Mouse (Mus musculus): Measurements from ENCODE around the gene Dus1l.
"Not testable (repeated sequence)": the region's sequence is repeated elsewhere in the genome, so short reads cannot be mapped to it uniquely, and the experiment has no call there.

The Dus1l gene

DNA sequence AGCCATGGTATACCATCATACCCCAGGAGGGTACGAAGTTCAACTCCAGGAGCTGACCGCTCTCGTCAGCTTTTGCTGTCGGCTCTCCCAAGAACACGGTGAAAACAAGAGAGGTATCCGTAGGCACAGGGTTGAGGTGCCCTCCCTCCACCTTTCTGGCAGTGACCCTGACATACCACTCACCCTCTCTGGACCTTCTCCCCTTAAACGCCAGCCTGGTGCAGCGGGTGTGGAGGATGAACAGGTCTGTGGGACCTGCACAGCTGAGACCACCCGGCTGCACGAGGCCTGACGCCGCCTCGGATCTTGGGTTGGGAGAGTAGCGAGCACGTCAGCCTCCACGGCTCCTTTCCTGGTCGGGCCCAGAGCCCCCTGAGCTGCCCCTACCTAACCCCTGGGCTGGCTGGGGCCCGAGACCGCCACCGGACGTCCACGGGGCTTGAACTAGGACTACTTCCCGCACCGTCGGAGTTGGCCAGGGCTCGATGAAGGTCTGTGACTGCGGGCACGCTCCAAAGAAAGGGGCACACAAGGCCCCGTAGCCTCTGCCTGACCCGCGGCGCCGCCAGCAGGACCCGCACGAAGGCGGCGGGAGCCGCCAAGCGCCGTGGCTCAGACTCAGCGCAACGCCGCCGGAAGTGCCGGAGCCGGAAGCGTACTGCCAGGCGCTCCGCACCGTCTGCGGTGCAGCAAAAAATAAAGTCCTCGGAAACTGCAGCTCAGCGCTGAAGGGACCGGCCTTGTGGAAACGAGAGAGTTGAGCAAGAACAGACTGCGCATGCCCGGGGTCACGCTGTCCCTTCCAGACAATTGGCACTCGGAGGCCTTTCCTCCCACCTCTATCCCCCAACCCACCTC is at the start of gene Dus1l:
TSS of gene Dus1l (minus strand) at position 648 of the 858 bp plus-strand sequence.
- in situ Hi-C loops (cut with MseI, MboI), result no loop called here

DNA sequence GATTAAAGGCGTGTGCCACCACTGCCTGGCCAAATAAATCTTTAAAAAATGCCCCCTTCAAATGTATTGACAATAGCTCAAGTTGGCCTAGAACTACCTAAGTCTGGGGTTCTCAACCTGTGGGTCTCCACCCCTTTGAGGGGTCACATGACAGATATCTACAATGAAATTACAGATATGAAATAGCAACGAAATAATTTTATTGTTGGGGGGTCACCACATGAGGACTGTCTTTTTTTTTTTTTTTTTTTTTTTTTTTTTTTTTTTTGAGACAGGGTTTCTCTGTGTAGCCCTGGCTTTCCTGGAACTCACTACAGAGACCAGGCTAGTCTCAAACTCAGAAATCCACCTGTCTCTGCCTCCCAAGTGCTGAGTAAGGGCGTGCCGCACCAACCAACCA is 48.1 kb upstream of the Dus1l start:
- in situ Hi-C loops (cut with MseI, MboI), result no loop called here

DNA sequence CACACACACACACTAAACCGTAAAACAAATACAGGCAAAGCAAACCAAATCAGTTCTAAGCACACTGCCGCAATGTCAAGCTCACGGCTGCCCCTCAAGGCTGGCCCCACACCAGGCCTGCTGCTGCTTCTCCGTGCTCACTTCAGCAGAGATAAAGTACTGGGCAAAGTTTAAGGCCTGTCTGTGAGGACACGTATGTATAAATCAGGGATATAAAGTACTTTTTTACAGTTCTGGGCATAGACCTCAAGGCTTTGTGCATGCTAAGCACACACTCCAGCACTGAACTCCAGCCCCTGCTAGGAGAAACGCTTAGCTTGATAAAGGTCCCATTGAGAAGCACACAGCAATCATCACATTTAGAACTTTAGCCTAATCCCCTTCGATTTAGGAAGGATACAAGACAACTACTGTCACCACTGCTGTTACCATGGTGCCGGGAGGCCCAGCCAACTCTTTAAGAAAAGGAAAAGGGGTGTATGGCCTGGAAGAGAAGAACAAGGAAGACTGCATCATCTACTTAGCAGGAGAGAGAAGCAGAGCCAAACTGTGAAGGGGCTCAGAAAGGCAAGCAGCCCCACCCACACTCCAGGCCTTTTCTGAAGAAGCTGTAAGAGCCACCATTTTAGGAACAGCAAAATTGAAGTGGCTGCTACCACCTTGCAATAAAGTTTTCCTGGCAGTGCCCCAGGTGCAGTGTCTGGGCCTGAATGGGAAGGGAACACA is 37.5 kb upstream of the Dus1l start:
- in situ Hi-C loops (cut with MseI, MboI), result no loop called here

DNA sequence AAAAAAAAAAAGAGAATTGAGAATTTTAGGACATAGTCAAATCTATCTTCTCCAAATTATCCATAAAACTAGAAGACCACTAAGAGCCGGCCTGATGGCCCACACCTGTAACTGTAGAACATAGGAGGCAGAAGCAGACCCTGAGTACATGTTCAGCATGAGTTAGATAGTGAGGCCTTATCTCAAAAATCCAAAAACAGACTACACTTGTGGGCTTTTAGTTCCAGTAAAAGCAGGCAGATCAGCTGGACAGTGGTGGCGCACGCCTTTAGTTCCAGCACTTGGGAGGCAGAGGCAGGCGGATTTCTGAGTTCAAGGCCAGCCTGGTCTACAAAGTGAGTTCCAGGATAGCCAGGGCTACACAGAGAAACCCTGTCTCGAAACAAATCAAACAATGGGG is 36.8 kb upstream of the Dus1l start:
- in situ Hi-C loops (cut with MseI, MboI), result not testable (repeated sequence)

DNA sequence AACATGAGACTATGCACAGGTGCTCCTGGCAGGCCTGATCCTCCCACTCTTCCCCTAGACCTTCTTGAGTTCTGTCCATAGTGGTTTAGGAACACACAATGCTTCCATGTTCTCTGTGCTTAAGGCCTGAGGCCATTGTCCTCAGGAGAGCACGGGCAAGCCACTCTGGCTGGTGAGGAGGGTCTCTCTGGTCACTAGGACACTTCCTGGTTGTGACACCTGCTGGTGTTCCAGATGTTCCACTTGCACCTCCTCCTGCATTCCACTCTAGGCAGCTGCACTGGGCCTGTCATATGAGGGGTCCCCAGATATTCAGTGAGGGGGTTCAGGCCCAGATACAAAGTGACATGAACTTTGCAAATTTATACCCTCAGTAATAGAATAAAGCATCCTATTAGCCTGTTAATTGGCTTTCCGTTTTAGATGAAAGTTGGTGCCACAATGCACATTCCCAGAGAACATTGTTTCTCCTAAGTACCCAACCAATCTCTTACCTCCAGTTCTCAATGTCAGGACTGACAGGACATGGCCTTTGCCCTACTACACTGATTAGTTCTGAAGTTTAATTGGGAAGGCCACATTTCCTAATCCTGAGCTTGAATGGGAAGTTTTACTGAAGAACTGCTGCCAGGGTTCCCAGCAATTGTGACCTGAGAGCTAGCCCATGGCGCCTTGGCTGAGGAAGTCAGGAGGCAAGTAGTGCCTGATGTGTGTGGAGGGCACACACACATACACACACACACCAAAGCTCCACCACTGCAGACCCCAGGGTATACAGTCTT is 35.6 kb upstream of the Dus1l start:
- in situ Hi-C loops (cut with MseI, MboI), result no loop called here

DNA sequence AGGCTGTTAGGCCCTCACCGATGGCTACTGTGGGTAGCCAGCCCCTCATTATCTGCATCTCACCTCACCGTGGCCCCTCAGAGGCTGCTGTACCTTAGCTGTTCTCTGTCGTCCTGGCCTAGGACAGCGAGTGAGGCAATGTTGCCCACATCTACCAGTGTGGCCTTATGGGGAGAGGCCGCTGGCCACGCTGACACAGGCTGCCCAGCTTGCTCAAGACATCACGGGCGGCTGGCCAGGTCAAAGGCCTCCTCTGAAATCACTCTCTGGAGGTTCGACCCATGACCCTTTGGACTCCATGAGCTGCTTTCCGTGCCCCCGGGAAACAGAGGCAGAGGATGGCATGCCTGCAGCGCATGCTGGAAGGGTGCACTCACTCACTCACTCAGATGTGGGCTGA is 34.5 kb upstream of the Dus1l start:
- in situ Hi-C loops (cut with MseI, MboI), result no loop called here

DNA sequence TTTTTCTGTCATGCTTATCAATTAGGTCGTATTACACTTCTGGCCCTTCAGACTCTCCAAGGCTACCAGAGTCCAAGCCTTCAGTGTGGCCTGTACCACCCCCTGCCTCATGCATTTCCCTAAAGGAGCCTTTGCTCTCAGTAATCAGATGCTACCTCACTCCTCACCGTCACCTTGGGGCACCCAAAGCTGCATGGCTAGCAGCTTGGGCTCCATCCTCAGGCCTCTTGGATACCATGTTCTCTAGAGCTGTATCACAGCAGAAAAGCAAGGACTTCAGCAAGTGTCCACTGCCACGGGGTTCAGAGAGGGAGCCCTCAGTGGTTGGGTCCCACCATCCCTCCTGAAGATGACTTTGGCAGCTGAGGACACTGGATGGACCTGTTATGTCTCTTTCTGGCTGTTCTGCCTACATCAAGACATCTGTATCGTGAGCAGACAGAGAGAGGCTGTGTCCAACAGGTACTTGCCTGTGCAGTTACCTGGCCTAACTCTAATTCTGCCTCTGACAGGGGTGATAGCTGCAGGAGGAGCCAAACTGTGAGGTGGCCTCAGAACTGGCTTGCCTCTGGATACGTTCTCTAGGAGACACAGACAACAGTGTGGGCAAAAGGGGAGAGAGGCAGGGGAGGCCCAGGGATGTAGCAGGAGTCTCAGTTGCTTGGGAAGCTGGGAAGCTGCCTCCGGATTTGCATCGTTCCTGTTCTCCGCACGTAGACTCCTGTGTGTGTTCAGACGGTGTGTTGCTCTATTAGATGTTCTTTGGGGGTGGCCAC is 33.7 kb upstream of the Dus1l start:
- in situ Hi-C loops (cut with MseI, MboI), result no loop called here

DNA sequence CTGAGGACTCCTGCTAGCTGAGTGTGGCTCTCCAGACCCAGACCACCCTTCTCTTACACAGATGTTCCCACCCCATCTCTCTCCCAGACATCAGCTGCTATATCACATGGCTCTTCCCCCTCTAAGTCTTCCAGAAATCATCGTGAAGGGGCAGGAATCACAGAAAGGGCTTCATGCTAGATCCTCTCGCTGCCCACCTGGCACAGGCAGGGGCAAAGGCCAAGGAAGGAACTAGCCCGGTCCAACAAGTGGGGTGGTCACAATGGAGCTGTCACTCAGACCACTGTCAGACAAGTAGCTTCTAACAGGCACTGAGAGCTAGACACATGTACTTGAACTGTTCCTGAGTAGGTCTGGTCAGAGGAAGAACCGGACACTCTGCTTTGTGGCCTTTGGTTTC is 32.2 kb upstream of the Dus1l start:
- in situ Hi-C loops (cut with MseI, MboI), result no loop called here

DNA sequence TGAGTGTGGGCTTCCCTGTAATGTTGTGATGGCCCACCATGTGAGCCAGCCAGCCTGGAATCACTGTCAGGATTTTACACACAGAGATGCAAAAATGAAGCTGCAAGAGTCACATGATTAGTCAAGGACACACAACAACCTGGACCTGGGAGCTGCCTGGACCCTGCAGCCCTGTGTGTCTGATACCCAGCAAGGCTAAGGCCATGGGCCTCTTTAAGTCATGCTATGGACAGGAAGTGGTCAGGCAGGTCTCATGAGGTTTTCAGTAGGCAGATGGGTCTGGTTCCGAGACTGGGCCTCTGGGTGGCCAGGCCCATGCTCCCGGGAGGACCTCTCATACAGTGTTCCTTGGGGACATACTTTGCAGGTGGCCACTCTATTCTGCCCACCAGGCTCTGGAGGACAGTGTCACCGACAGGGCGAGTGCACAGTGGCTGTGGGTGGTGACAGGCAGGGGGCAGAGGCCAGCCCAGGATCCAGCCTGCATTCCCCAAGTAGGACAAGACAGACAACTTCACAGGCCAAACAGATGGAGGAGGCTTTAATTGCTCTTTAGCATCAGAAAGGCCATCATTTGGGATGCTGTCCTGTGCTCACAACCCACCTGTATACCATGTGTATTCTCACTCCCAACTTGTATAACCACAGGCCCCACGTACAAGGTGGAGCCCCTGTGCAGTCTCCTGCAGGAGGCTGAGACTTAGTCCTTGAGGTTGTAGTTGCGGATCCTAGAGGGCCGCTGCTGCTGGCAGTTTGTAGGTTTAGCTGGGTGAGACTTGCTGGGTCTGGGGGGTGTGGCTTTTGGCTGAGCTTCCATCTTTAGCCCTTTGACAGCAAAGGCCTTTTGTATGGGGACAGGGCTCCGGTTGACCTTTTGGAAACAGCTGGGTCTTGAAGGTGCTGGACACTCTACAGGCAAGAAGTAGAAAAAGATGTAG is 30.1 kb upstream of the Dus1l start:
- in situ Hi-C loops (cut with MseI, MboI), result no loop called here

DNA sequence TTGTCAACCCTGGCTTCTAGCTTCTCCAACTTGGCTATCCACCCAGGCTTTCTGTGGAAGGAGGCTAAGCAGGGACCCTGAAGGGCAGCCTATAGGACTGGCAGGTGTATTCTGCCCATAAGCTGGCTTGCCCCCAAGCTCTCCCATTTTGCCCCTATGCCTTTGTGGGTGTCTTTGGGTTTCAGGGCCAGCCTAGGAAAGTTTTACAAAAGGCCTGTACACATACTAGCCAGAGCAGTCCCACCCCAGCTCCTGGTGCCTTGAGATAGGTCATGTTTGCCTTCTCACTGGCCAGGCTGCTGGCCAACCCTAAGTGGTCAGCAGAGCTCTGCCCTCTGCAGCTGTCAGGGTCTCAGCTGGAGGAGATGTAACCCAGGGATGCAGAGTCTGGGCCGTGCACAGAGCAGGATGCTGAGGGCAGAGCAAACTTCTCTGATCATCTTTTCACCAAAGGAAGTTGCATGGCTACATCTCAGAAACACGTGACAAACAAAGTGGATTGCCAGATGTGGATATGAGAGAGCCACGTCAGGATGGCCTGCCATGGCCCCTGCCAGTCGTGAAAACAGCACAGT is 29.2 kb upstream of the Dus1l start:
- in situ Hi-C loops (cut with MseI, MboI), result no loop called here

DNA sequence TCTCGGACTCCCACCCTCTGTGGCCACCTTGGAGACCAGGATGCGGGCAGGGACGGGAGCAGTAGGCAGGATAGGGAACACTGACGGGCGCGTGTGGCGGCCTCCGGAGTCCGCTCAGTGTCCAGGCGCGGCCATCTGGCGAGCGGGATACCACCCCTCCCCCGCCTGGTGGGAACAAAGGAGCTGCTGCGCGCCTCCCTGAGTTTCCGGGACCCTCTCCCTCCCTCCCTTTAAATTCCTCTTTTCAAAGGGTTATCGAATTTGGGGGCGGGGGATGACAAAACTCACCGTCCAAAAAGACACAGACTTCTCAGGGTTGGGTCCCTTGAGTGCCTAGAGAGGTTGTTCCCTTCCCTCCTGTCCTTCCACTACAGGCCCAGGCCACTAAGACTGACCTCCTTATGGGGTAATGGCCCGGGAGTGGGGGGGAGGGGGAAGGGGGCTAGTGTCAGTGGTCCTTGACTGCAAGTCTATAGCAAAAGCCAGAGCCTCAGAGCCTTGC is 28.6 kb upstream of the Dus1l start:
- in situ Hi-C loops (cut with MseI, MboI), result no loop called here

DNA sequence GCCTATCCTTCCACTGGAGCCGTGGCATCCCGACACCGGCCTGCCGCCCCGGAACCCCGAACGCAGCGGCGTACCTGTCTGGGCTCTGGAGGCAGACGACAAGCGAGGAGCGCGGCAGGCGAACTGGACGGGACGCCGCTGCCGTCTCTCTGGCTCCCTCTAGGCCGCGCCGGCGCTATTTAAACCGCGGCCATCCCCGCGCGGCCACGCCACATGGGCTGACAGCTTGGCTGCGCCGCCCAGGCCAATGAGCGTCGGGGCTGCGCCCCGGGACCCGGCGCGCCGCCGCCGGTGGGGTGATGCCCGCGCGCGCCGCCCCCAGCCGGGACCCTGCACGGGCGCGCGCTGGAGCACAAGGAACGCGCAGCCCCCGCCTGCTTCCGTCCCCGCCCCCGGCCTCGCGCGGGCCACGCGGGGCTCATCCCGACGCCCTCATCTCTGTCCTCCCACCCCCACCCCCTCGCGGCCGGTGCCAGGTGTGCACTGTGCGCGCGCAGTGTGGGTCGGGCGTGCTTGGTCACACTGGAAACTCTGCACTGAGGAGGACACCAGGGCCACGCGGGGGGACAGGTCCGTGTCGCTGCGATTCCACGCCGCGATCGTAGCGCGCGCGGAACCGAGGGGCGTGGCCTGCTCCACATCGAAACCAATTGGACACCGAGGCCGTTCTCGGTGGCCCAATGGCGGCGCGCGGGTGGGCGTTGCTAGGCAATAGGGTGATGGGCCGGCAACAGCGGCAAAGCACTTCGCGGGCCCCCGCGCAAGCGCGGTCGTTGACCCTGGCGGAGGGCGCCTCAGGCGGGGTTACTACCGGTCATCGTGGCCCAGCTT is 28.0 kb upstream of the Dus1l start, which contains the start of gene Fasn:
TSS of gene Fasn (minus strand) at position 592 of the 831 bp plus-strand sequence.
- in situ Hi-C loops (cut with MseI, MboI), result no loop called here

DNA sequence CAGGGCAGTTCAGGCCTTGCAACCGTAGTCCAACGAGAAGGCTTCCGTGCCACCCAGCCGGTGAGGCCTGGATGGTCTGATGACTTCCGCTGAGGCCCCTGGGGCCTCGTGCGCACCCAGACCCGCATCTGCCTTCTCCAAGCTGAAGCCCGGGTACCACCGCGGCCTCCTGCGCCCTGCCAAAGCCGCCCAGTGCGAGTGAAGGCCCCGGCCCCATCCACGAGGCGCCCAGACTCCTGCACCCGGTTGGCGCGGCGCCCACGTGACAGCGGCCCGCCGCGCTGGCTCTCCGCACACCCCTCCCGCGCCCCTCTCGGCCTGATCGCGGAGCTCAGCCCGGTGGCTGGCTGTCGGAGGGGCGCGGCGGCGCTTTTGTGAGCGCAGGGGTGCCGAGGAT is 27.3 kb upstream of the Dus1l start:
- in situ Hi-C loops (cut with MseI, MboI), result no loop called here

DNA sequence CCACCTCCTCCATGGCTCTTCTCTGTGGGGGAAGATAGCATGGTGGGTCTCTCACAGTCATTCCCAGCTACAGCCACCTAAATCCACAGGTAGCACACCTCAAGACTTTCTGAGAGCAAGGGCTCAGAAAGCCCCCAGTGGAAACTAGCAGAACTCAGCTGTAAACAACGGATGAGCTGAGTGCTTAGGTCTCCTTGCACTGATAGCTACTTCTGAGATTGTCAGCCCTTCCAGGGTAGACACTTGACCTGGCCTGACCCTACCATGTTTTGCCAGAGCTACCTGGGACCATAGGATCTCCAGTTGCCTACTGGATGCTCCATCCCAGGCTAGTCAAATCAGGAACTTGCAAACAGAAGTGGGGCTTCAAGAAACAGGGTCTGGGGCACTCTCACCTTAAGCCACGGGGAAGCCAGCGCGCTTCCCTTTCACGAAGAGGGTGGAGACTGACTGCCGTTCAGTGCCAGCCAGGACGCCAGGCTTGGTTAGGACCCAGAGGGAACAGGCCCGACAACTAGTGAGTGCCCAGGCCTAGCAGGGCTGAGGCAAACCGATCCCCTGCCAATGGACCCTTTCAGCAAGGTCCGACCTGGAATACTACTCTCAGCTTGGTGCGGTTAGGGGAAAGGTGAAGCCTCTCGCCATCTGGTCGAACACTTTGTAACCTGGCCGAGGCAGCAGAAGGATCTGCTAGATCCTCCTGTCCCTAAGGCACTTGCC is 26.8 kb upstream of the Dus1l start:
- in situ Hi-C loops (cut with MseI, MboI), result no loop called here

DNA sequence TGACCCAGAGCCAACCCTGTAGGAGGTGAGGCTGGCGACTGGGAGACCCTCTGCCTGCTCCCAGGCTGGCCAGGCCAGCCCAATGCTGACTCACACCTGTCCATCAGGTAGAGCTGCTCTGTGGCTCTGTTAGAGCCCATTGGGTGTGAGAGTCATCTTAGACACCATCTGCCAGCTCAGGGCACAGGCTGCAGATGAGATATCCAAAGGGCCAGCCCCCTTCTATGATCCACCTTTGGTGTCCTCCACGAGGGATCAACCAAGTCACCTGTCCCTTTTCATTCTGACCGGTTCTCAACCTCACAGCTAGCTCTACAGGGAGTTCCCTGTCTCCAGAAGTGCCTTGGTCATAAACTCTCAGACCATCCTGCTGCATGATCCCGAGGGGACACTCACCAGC is 26.1 kb upstream of the Dus1l start:
- in situ Hi-C loops (cut with MseI, MboI), result no loop called here

DNA sequence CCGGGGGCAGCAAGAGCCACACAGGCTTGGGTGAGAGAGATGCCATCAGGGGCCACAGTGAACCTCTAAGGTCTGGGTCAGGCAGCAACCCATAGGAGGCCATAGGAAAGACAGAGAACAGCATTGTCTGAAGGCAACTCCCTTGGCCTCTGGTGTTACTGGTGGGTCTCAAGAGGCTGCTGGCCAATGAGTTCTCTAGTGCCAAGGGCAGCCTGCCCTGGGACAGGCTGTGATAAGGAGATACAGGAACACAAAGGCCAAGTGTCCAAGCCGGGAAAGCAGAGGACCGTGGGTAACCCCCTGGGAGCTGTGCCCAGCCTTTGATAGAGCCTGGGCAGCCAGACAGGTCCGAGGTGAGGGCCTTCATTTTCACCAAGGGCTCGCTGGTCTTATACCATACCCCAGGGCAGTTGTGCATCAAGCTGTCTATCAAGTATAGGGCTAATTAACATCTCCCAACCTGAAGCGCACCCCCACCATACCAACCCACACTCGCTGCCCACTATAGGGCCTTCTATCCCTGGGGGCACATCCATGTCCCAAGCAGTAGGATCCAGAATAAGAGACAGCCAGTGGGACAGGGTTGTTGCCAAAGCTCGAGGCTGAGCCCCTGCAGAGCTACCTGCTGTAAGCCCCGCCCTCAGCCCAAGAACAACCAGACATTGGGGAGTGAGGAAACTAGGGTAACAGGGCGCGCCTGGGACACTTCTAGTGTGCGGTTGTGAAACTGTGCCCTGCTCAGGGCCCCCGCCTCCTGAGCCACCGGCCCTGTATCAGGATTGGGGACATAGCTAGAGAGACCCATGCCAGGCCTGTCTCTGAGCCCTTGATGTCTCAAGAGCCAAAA is 25.1 kb upstream of the Dus1l start:
- in situ Hi-C loops (cut with MseI, MboI), result no loop called here

DNA sequence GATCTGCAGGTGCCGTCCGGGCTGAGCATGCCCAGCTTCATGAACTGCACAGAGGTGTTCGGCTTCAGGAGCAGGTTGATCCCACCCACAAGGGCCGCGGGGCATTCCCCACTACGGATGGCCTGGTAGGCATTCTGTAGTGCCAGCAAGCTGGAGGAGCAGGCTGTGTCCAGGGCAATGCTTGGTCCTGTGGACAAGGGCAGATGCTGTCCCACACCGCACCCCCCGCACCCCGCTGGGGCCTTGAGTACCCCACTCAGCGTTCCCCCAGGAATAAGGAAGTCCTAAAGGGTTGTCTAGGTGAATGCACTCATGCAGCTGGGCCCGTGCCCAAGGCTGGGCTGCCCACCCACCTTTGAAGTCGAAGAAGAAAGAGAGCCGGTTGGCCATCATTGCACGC is 24.3 kb upstream of the Dus1l start:
- in situ Hi-C loops (cut with MseI, MboI), result no loop called here

All from mouse trophoblast stem cell (cell line).